Mouse (Mus musculus): ENCODE measurements around the gene Gid4.

DNA sequence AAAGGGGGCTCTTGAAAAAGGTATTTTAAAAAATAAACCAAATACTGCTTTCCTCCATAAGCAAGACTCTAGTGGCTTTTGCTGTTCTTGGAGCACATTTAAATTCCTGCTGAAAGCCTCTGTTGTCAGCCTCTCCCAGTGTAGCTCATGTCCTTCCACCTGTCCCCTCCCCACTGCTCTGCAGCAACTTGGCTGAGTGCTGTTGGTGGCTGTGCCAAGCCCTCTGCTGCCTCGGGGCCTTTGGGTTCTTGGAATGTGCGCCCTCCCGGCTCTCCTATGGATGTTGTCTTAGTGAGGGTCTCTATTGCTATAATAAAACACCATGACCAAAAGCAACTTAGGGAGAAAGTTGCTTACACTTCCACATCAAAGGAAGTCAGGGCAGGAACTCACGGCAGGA, 47.5 kb upstream of the Gid4 start:
- TF ChIP-seq CTCF (IDR thresholded peaks at IDR 0.05; ENCODE audit: low read depth, low read length): no peak
- no peak for TF ChIP-seq POLR2A (IDR thresholded peaks at IDR 0.05; ENCODE audit: insufficient read depth, low read length)

Data from ES-Bruce4 (cell line).